Mouse (Mus musculus) liver, postnatal 0 days (tissue): ENCODE results near the gene Spop.

ENCODE experiments used
- CTCF ChIP-seq: sonication (generic); IDR thresholded peaks from 2 replicates; pipeline ENCODE4 v1.5.1; 2016; ENCODE audit warnings: antibody characterized with exemption, low read depth
- EP300 ChIP-seq: IDR thresholded peaks from 2 replicates; pipeline ENCODE4 v1.6.1; 2016; ENCODE audit warnings: antibody characterized with exemption, low read depth, mild to moderate bottlenecking

DNA sequence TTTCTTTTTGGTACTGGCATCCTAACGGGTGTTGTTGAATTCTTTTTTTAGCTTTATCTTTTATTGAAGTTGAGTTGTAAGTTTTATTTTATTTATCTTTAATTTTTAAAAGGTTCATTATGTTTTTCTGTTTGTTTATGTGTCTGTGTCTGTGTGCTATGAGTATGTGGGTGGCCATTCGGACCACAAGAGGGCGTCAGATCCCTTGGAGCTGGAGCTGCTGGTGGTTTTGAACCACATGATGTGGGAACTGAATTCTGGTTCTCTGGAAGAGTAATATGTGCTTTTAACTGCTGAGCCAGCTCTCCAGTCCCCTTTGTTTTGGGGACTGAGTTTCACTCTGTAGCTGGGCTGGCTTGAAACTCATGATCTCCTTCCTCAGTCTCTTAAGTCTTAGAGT is 9.6 kb downstream of the Spop start:
- TF ChIP-seq CTCF = peak; percentile 51
- TF ChIP-seq EP300 = no peak
